Mouse (Mus musculus) brain, embryonic 14.5 days (tissue): Measurements from ENCODE around the gene Bcl9l.

Experiments
- CTCF ChIP-seq: fragments of 200-500 bp; IDR thresholded peaks from 2 replicates; pipeline ENCODE4 v1.5.1; 2012; ENCODE audit warnings: inconsistent platforms, mild to moderate bottlenecking, moderate library complexity, borderline replicate concordance; ENCODE audit not compliant: insufficient read depth, insufficient read length; ENCODE audit errors: extremely low read depth
- POLR2A ChIP-seq: fragments of 200-500 bp; IDR thresholded peaks from 2 replicates; pipeline ENCODE4 v1.6.1; 2012; ENCODE audit warnings: mild to moderate bottlenecking, inconsistent platforms, borderline replicate concordance; ENCODE audit not compliant: poor library complexity, insufficient read depth, insufficient read length, severe bottlenecking; ENCODE audit errors: extremely low read depth

DNA sequence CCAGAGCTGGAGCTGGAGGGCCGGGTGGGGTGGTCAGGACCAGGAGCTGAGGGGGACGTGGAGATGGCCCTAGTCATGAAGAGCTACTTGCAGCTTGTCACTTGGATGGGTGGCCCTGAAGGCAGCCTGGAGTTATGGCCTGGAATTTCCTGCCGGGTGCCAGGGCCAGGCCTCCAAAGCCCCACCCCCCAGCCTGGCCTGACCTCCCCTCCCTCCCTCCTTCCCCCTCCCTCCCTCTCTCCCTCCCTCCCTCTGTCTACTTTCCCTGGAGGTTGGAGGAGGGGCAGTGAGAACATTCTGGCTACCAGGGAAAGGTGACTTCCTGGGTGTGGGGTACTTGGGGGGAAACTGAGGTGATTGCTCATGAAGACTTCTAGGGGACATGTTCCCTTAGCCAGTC lies 3.7 kb downstream of the Bcl9l start:
- TF ChIP-seq CTCF (no peak), POLR2A (no peak)
